Mouse (Mus musculus) liver, adult 2 months (tissue): ENCODE results near the gene Taf6. TPM values are rescaled to one million over a fixed set of nuclear protein-coding genes. Genes with fewer than 3 reads are reported as not detected.
A peak's percentile ranks its signal among the peaks of the same experiment; 100 is the strongest.

Source experiments
- DNase-seq: peaks from one replicate; pipeline ENCODE4 v3.0.0-alpha.2; 2011; ENCODE audit warnings: low read depth, low spot score; ENCODE audit errors: extremely low read depth
- H3K27ac ChIP-seq: fragments of 200-500 bp; replicated peaks from 2 replicates; pipeline ENCODE4 v1.5.1; 2012; ENCODE audit warnings: low read depth, mild to moderate bottlenecking, control low read depth, inconsistent platforms, low read length; ENCODE audit not compliant: insufficient read depth
- H3K27me3 ChIP-seq: fragments of 200-500 bp; 2 replicates; pipeline ENCODE4 v1.6.1; 2012; ENCODE audit warnings: mild to moderate bottlenecking, moderate library complexity, low read length, inconsistent platforms; ENCODE audit not compliant: control insufficient read depth, insufficient read depth
- H3K36me3 ChIP-seq: fragments of 200-500 bp; 2 replicates; pipeline ENCODE4 v1.6.1; 2012; ENCODE audit warnings: low read length, inconsistent platforms; ENCODE audit not compliant: control insufficient read depth, insufficient read depth
- H3K4me1 ChIP-seq: fragments of 200-500 bp; 2 replicates; pipeline ENCODE4 v1.6.1; 2011; ENCODE audit warnings: low read length; ENCODE audit not compliant: control insufficient read depth, insufficient read depth
- H3K4me3 ChIP-seq: fragments of 200-500 bp; 2 replicates; pipeline ENCODE4 v1.5.1; 2011; ENCODE audit warnings: low read depth, mild to moderate bottlenecking, control low read depth, low read length, moderate library complexity; ENCODE audit not compliant: insufficient read depth
- H3K79me2 ChIP-seq: fragments of 200-500 bp; 2 replicates; pipeline ENCODE4 v1.6.1; 2012; ENCODE audit warnings: inconsistent platforms, mild to moderate bottlenecking, low read length, moderate library complexity; ENCODE audit not compliant: control insufficient read depth, insufficient read depth
- H3K9ac ChIP-seq: fragments of 200-500 bp; 2 replicates; pipeline ENCODE4 v1.6.1; 2012; ENCODE audit warnings: low read depth, mild to moderate bottlenecking, control low read depth, inconsistent platforms, low read length
- CTCF ChIP-seq: fragments of 200-500 bp; IDR thresholded peaks from 2 replicates; pipeline ENCODE4 v1.5.1; 2011; ENCODE audit warnings: low read depth, low read length, control low read depth
- POLR2A ChIP-seq: fragments of 200-500 bp; IDR thresholded peaks from 2 replicates; pipeline ENCODE4 v1.6.1; 2011; ENCODE audit warnings: low read length, control low read depth; ENCODE audit not compliant: insufficient read depth; ENCODE audit errors: extremely low read depth
- WGBS: fragments of 180-500 bp; shearing (Covaris S2); methylation state at CpG from one replicate; pipeline ENCODE4 v1.1.7; 2018; 5-methylcytosine and 5-hydroxymethylcytosine counted together
- polyA plus RNA-seq: library from polyadenylated mRNA; depleted of rRNA; stranded (reverse); fragments of >200 nt; gene quantifications from 2 replicates; pipeline ENCODE4 v1.2.3, GENCODE M21; 2012
- total RNA-seq: library from RNA; depleted of rRNA; stranded (reverse); fragments of >200 nt; gene quantifications from 2 replicates; pipeline ENCODE4 v1.2.3, GENCODE M21; 2014

The Taf6 gene
- total and polyA plus RNA-seq, 2 experiments: 14.9 to 32.7 TPM

- WGBS: 6% methylated on average over 54 of the region's 54 CpGs
- H3K36me3 ChIP-seq: no peaks in the 10 kb centered on the region
- H3K9ac ChIP-seq: peak within 1 kb of the TSS; percentile 76
- no peak for TF ChIP-seq CTCF
- 0 out of 2 replicates have a peak, but pooled peaks have one; percentile 47 for TF ChIP-seq POLR2A
- peak within 1 kb of the TSS; percentile 59 for H3K4me3 ChIP-seq
- peaks cover 7% of the 10 kb centered on the region; the same call in 1 of the 2 replicates for H3K4me1 ChIP-seq
- H3K27ac ChIP-seq: peak within 1 kb of the TSS; percentile 39
- peak; percentile 92 for DNase-seq
- H3K79me2 ChIP-seq: no peaks in the 10 kb centered on the region
- no peaks in the 10 kb centered on the region for H3K27me3 ChIP-seq
These were observed 6.8 kb upstream of the Taf6 start, which contains the start of gene Mblac1 for GRCm38 (mm10) chr5:138193771-138194727. Gene Mblac1, plus strand, starts transcription at chr5:138194314.

- TF ChIP-seq CTCF: no peak
- TF ChIP-seq POLR2A: no peak
- 0% methylated on average over 10 of the region's 10 CpGs for WGBS
These were observed 533 bp upstream of the Taf6 start for GRCm38 (mm10) chr5:138187661-138188306.

GRCm38 (mm10) chr5:138173217-138173616 lies 14.0 kb downstream of the Taf6 start:
- H3K27me3 ChIP-seq: no peaks in the 10 kb centered on the region
- H3K4me1 ChIP-seq: peaks cover 2% of the 10 kb centered on the region; the same call in 1 of the 2 replicates
- H3K36me3 ChIP-seq: peaks cover 10% of the 10 kb centered on the region
- H3K27ac ChIP-seq: no peak overlapping the region
- no peak overlapping the region for H3K9ac ChIP-seq
- DNase-seq: no peak
- WGBS: 76% methylated on average over 3 of the region's 3 CpGs
- TF ChIP-seq CTCF: no peak
- TF ChIP-seq POLR2A: no peak
- H3K79me2 ChIP-seq: no peaks in the 10 kb centered on the region; the same call in 1 of the 2 replicates
- no peak overlapping the region for H3K4me3 ChIP-seq

More at GRCm38 (mm10) chr5:138187661-138188306, 533 bp upstream of the Taf6 start:
- no peaks in the 10 kb centered on the region for H3K36me3 ChIP-seq
- H3K27ac ChIP-seq: peak overlapping the region; percentile 91
- H3K4me3 ChIP-seq: peak overlapping the region; percentile 65
- peak; percentile 86 for DNase-seq
- peak overlapping the region; percentile 87 for H3K9ac ChIP-seq
- no peaks in the 10 kb centered on the region for H3K27me3 ChIP-seq
- peaks cover 5% of the 10 kb centered on the region for H3K4me1 ChIP-seq
- no peaks in the 10 kb centered on the region for H3K79me2 ChIP-seq

- Histone ChIP-seq H3K79me2 (no peaks in the 10 kb centered on the region; the same call in 1 of the 2 replicates), H3K9ac (peak within 1 kb of the TSS; percentile 60), H3K4me1 (peaks cover 2% of the 10 kb centered on the region; the same call in 1 of the 2 replicates), H3K36me3 (peaks cover under 1% of the 10 kb centered on the region; the same call in 1 of the 2 replicates), H3K27me3 (no peaks in the 10 kb centered on the region), H3K27ac (peak within 1 kb of the TSS; percentile 62), H3K4me3 (peak within 1 kb of the TSS; percentile 61)
- peak; percentile 94 for DNase-seq
- TF ChIP-seq POLR2A (0 out of 2 replicates have a peak, but pooled peaks have one; percentile 15), CTCF (0 out of 2 replicates have a peak, but pooled peaks have one; percentile 3)
- under 1% methylated on average over 54 of the region's 54 CpGs for WGBS
These were observed 15.4 kb downstream of the Taf6 start, which contains the start of the genes Ap4m1 and Mcm7 for GRCm38 (mm10) chr5:138171695-138172491. Gene Ap4m1, plus strand, starts transcription at chr5:138172002. Gene Mcm7, minus strand, starts transcription at chr5:138172422.
